Mouse (Mus musculus) thymus, adult 2 months (tissue): Measurements from ENCODE around the gene Tbx21.

Source experiments
- CTCF ChIP-seq: fragments of 200-500 bp; IDR thresholded peaks from 2 replicates; pipeline ENCODE4 v1.5.1; 2012; ENCODE audit warnings: mild to moderate bottlenecking, control low read depth, low read length, moderate library complexity, borderline replicate concordance; ENCODE audit not compliant: control insufficient read depth, poor library complexity, insufficient read depth; ENCODE audit errors: extremely low read depth
- POLR2A ChIP-seq: fragments of 200-500 bp; IDR thresholded peaks from 2 replicates; pipeline ENCODE4 v1.6.1; 2012; ENCODE audit warnings: mild to moderate bottlenecking, low read length, control low read depth, moderate library complexity; ENCODE audit not compliant: control insufficient read depth, poor library complexity, insufficient read depth; ENCODE audit errors: extremely low read depth

GRCm38 (mm10) chr11:97133270-97133669 is 18.1 kb upstream of the Tbx21 start:
- no peak for TF ChIP-seq CTCF
- no peak for TF ChIP-seq POLR2A
